Mouse (Mus musculus) thymus, adult 2 months (tissue): ENCODE results near the gene Hsp90aa1.

Experiments used
- CTCF ChIP-seq: fragments of 200-500 bp; IDR thresholded peaks from 2 replicates; pipeline ENCODE4 v1.5.1; 2012; ENCODE audit warnings: mild to moderate bottlenecking, control low read depth, low read length, moderate library complexity, borderline replicate concordance; ENCODE audit not compliant: control insufficient read depth, poor library complexity, insufficient read depth; ENCODE audit errors: extremely low read depth
- POLR2A ChIP-seq: fragments of 200-500 bp; IDR thresholded peaks from 2 replicates; pipeline ENCODE4 v1.6.1; 2012; ENCODE audit warnings: mild to moderate bottlenecking, low read length, control low read depth, moderate library complexity; ENCODE audit not compliant: control insufficient read depth, poor library complexity, insufficient read depth; ENCODE audit errors: extremely low read depth

- TF ChIP-seq CTCF (no peak), POLR2A (no peak)
Observed at GRCm38 (mm10) chr12:110707451-110707850, 4.9 kb upstream of the Hsp90aa1 start.
